Mouse (Mus musculus): ENCODE data around the gene Zfand2a. TPM values are rescaled to one million over a fixed set of nuclear protein-coding genes. Genes with fewer than 3 reads are reported as not detected.
A peak's percentile ranks its signal among the peaks of the same experiment; 100 is the strongest.

The Zfand2a gene
- 10 to 100 TPM; 53.9 to 60.2 (median 54.8) TPM for total RNA-seq (2022)

- DNase-seq (ENCODE audit: low spot score in 2 of 2) = peak; percentile 100
These were observed at the start of gene Zfand2a for GRCm38 (mm10) chr5:139484185-139484814. TSS of gene Zfand2a (minus strand) at chr5:139484549.

GRCm38 (mm10) chr5:139528851-139529250 is 44.5 kb upstream of the Zfand2a start:
- DNase-seq (ENCODE audit: low spot score in 2 of 2) = no peak

- DNase-seq (ENCODE audit: low spot score in 2 of 2) = no peak
These were observed 37.6 kb upstream of the Zfand2a start for GRCm38 (mm10) chr5:139521987-139522386.

- DNase-seq (ENCODE audit: low spot score in 2 of 2) = no peak
These were observed 35.9 kb upstream of the Zfand2a start for GRCm38 (mm10) chr5:139520069-139520834.

GRCm38 (mm10) chr5:139516281-139516680 is 31.9 kb upstream of the Zfand2a start:
- no peak for DNase-seq (ENCODE audit: low spot score in 2 of 2)

GRCm38 (mm10) chr5:139512201-139512600 is 27.9 kb upstream of the Zfand2a start:
- DNase-seq (ENCODE audit: low spot score in 2 of 2) = no peak

GRCm38 (mm10) chr5:139510682-139511366 is 26.5 kb upstream of the Zfand2a start:
- no peak for DNase-seq (ENCODE audit: low spot score in 2 of 2)

- DNase-seq (ENCODE audit: low spot score in 2 of 2) = no peak
These were observed 21.9 kb upstream of the Zfand2a start for GRCm38 (mm10) chr5:139506207-139506606.

- DNase-seq (ENCODE audit: low spot score in 2 of 2) = peak; percentile 50 to 81
These were observed 20.8 kb upstream of the Zfand2a start for GRCm38 (mm10) chr5:139505073-139505606.

- DNase-seq (ENCODE audit: low spot score in 2 of 2) = peak; percentile 35 to 48
These were observed 17.9 kb upstream of the Zfand2a start for GRCm38 (mm10) chr5:139502281-139502680.

- DNase-seq (ENCODE audit: low spot score in 2 of 2) = no peak
These were observed 14.4 kb upstream of the Zfand2a start for GRCm38 (mm10) chr5:139498791-139499190.

- no peak for DNase-seq (ENCODE audit: low spot score in 2 of 2)
These were observed 12.6 kb upstream of the Zfand2a start for GRCm38 (mm10) chr5:139496939-139497338.

GRCm38 (mm10) chr5:139495019-139495669 is 10.8 kb upstream of the Zfand2a start:
- DNase-seq (ENCODE audit: low spot score in 2 of 2) = peak; percentile 41 to 64

GRCm38 (mm10) chr5:139493690-139494089 is 9.3 kb upstream of the Zfand2a start:
- no peak for DNase-seq (ENCODE audit: low spot score in 2 of 2)

GRCm38 (mm10) chr5:139491348-139491747 is 7.0 kb upstream of the Zfand2a start:
- DNase-seq (ENCODE audit: low spot score in 2 of 2) = no peak

GRCm38 (mm10) chr5:139490131-139490530 is 5.8 kb upstream of the Zfand2a start:
- DNase-seq (ENCODE audit: low spot score in 2 of 2) = no peak

- no peak for DNase-seq (ENCODE audit: low spot score in 2 of 2)
These were observed 1.0 kb downstream of the Zfand2a start for GRCm38 (mm10) chr5:139483171-139483848.

- no peak for DNase-seq (ENCODE audit: low spot score in 2 of 2)
These were observed 3.9 kb downstream of the Zfand2a start for GRCm38 (mm10) chr5:139480406-139480805.

GRCm38 (mm10) chr5:139479088-139479487 is 5.3 kb downstream of the Zfand2a start:
- no peak for DNase-seq (ENCODE audit: low spot score in 2 of 2)

- peak in 1 of 2 experiments; percentile 30 for DNase-seq (ENCODE audit: low spot score in 2 of 2)
These were observed 9.6 kb downstream of the Zfand2a start for GRCm38 (mm10) chr5:139474741-139475140.

GRCm38 (mm10) chr5:139467998-139468397 is 16.4 kb downstream of the Zfand2a start:
- peak in 1 of 2 experiments; percentile 38 for DNase-seq (ENCODE audit: low spot score in 2 of 2)

Data from layer of hippocampus, adult 8-10 months (tissue).